8 mouse cellular contexts compared by ENCODE assay signal in the genomic region with DNA sequence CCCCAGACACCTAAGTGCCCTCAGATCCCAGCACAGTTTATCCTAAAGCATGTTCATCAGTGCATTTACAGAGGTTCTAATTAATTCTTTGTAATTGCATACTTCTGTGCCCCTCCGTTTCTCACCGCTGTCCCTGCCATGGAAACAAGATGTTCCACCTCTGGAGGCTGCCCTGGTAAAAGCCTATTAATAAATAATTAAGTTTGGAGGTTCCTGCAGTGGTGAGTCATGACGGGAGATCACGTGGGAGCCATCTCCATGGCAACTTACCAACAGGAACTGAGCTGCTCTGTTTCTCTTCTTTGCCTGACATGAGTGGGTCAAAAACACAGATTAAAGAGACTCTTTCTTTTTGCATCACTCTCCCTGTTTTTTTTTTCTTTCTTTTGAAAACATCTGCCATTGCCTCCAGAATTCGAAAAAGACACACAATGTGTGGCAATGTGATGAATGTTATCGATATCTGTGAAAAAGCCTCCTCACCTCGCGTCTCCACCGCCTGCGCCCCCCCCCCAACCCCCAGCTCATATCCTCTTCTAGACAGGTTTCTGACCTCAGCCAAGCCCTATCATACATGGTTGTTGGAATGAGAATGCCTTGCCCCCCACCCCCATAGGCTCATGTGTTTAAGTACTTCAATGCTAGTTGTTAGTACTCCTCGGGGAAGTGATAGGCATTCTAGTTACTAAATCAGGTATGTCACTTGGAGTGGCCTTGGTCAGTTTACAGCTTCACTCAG.
DNase-seq lines count a peak whose midpoint lies in the region; ATAC-seq and TF ChIP-seq lines count a peak whose summit lies in the region.

No protein-coding gene starts in this region.

- peak; percentile 85 for ATAC-seq in forebrain, embryonic 14.5 days
- ATAC-seq in liver, postnatal 0 days, result no peak

- WGBS in forebrain, embryonic 14.5 days, result 47% methylated on average over 11 of the region's 11 CpGs
- WGBS in liver, postnatal 0 days (ENCODE audit: insufficient replicate concordance), result 66% methylated on average over 11 of the region's 11 CpGs

- H3K9me3 ChIP-seq in forebrain, embryonic 14.5 days (replicated peaks; ENCODE audit: control insufficient read depth, low read length), result no peaks in the 10 kb centered on the region
- no peaks in the 10 kb centered on the region for H3K9me3 ChIP-seq in liver, postnatal 0 days (ENCODE audit: low read length)

- H3K4me2 ChIP-seq in forebrain, embryonic 14.5 days (ENCODE audit: low read length), result peak overlapping the region; percentile 27
- no peak overlapping the region for H3K4me2 ChIP-seq in liver, postnatal 0 days (ENCODE audit: low read depth, low read length)

- no peak overlapping the region for H3K4me3 ChIP-seq in forebrain, embryonic 14.5 days (ENCODE audit: low read depth, low read length)
- H3K4me3 ChIP-seq in liver, postnatal 0 days (ENCODE audit: low read depth, low read length), result no peak overlapping the region

- no peaks in the 10 kb centered on the region for H3K36me3 ChIP-seq in forebrain, embryonic 14.5 days (ENCODE audit: control insufficient read depth, insufficient read depth, low read length)
- no peaks in the 10 kb centered on the region for H3K36me3 ChIP-seq in liver, postnatal 0 days (replicated peaks; ENCODE audit: insufficient read depth, low read length)

- H3K9ac ChIP-seq in forebrain, embryonic 14.5 days (ENCODE audit: low read length), result 0 out of 2 replicates have a peak overlapping the region, but pooled peaks have one; percentile 9
- no peak overlapping the region for H3K9ac ChIP-seq in liver, postnatal 0 days (replicated peaks)

- H3K4me1 ChIP-seq in forebrain, embryonic 14.5 days (ENCODE audit: control insufficient read depth, insufficient read depth, low read length), result 0 out of 2 replicates have a peak, but pooled peaks cover 8% of the 10 kb centered on the region
- H3K4me1 ChIP-seq in liver, postnatal 0 days (ENCODE audit: insufficient read depth), result no peaks in the 10 kb centered on the region

- H3K27ac ChIP-seq in forebrain, embryonic 14.5 days (ENCODE audit: low read depth, low read length), result no peak overlapping the region; the same call in 1 of the 2 replicates
- H3K27ac ChIP-seq in liver, postnatal 0 days (ENCODE audit: low read depth), result no peak overlapping the region

- no peaks in the 10 kb centered on the region for H3K27me3 ChIP-seq in forebrain, embryonic 14.5 days (replicated peaks; ENCODE audit: control insufficient read depth, insufficient read depth, low read length)
- H3K27me3 ChIP-seq in liver, postnatal 0 days (ENCODE audit: insufficient read depth, low read length), result no peaks in the 10 kb centered on the region

- intact Hi-C loops in left cerebral cortex, postnatal 25 days (cut with DNase I), result no loop called here
- intact Hi-C loops in gastrocnemius, postnatal 14 days (cut with DNase I; ENCODE audit: low total_unique reads), result no loop called here

- TF ChIP-seq EP300 in liver, postnatal 0 days (IDR thresholded peaks at IDR 0.05; ENCODE audit: low read depth), result no peak

- peak; percentile 25 for DNase-seq in lung, postnatal 10 days
- no peak for DNase-seq in lung, adult 18-20 months
- peak; percentile 77 for DNase-seq in forebrain, embryonic 14.5 days (ENCODE audit: low spot score)
- peak; percentile 24 for DNase-seq in kidney, adult 9 months
- DNase-seq in left cerebral cortex, postnatal 25 days (ENCODE audit: low spot score in 2 of 2), result peak; percentile 42 to 68
- peak; percentile 15 for DNase-seq in right cerebral cortex, postnatal 25 days
- DNase-seq in liver, postnatal 0 days, result no peak
- DNase-seq in gastrocnemius, postnatal 14 days, result no peak

- TF ChIP-seq CTCF in liver, postnatal 0 days (IDR thresholded peaks at IDR 0.05; ENCODE audit: low read depth), result no peak

Comparison
In these comparisons a context has a peak if more than half of its experiments do, and no peak if none do; other contexts are left out.
1. DNase-seq: peak in lung, postnatal 10 days (single experiment), forebrain, embryonic 14.5 days (single experiment), kidney, adult 9 months (single experiment), left cerebral cortex, postnatal 25 days (2 of 2) and right cerebral cortex, postnatal 25 days (single experiment); none in lung, adult 18-20 months (0 of 2), liver, postnatal 0 days (single experiment) and gastrocnemius, postnatal 14 days (single experiment).